Mouse (Mus musculus): ENCODE data around the gene Phlpp1.

Phlpp1 gene

GRCm38 (mm10) chr1:106171241-106172220, at the start of gene Phlpp1:
Gene Phlpp1 (plus strand): TSS chr1:106171752.
- peak; percentile 99 for DNase-seq (ENCODE audit: low read depth)

GRCm38 (mm10) chr1:106126601-106127000, 45.0 kb upstream of the Phlpp1 start:
- DNase-seq (ENCODE audit: low read depth) = no peak

- no peak for DNase-seq (ENCODE audit: low read depth)
These were observed 39.7 kb upstream of the Phlpp1 start for GRCm38 (mm10) chr1:106131697-106132349.

GRCm38 (mm10) chr1:106132350-106132700, 39.2 kb upstream of the Phlpp1 start:
- DNase-seq (ENCODE audit: low read depth) = no peak

- DNase-seq (ENCODE audit: low read depth) = no peak
These were observed 32.9 kb upstream of the Phlpp1 start for GRCm38 (mm10) chr1:106138691-106139090.

GRCm38 (mm10) chr1:106139137-106139536, 32.4 kb upstream of the Phlpp1 start:
- DNase-seq (ENCODE audit: low read depth) = no peak

GRCm38 (mm10) chr1:106142010-106142409, 29.5 kb upstream of the Phlpp1 start:
- DNase-seq (ENCODE audit: low read depth) = no peak

GRCm38 (mm10) chr1:106144534-106144933, 27.0 kb upstream of the Phlpp1 start:
- no peak for DNase-seq (ENCODE audit: low read depth)

- DNase-seq (ENCODE audit: low read depth) = no peak
These were observed 26.5 kb upstream of the Phlpp1 start for GRCm38 (mm10) chr1:106145055-106145454.

- DNase-seq (ENCODE audit: low read depth) = no peak
These were observed 25.9 kb upstream of the Phlpp1 start for GRCm38 (mm10) chr1:106145565-106146190.

GRCm38 (mm10) chr1:106148386-106149380, 22.9 kb upstream of the Phlpp1 start:
- DNase-seq (ENCODE audit: low read depth) = no peak

GRCm38 (mm10) chr1:106151846-106152245, 19.7 kb upstream of the Phlpp1 start:
- peak; percentile 92 for DNase-seq (ENCODE audit: low read depth)

GRCm38 (mm10) chr1:106152742-106153141, 18.8 kb upstream of the Phlpp1 start:
- peak; percentile 42 for DNase-seq (ENCODE audit: low read depth)

GRCm38 (mm10) chr1:106154590-106154989, 17.0 kb upstream of the Phlpp1 start:
- no peak for DNase-seq (ENCODE audit: low read depth)

- no peak for DNase-seq (ENCODE audit: low read depth)
These were observed 16.4 kb upstream of the Phlpp1 start for GRCm38 (mm10) chr1:106155087-106155567.

- no peak for DNase-seq (ENCODE audit: low read depth)
These were observed 15.8 kb upstream of the Phlpp1 start for GRCm38 (mm10) chr1:106155702-106156101.

GRCm38 (mm10) chr1:106157961-106158515, 13.5 kb upstream of the Phlpp1 start:
- peak; percentile 34 for DNase-seq (ENCODE audit: low read depth)

- no peak for DNase-seq (ENCODE audit: low read depth)
These were observed 11.9 kb upstream of the Phlpp1 start for GRCm38 (mm10) chr1:106159667-106160066.

- DNase-seq (ENCODE audit: low read depth) = no peak
These were observed 10.6 kb upstream of the Phlpp1 start for GRCm38 (mm10) chr1:106160916-106161315.

- DNase-seq (ENCODE audit: low read depth) = no peak
These were observed 9.0 kb upstream of the Phlpp1 start for GRCm38 (mm10) chr1:106162581-106162980.

- no peak for DNase-seq (ENCODE audit: low read depth)
These were observed 8.2 kb upstream of the Phlpp1 start for GRCm38 (mm10) chr1:106163401-106163800.
